Mouse (Mus musculus) lung, adult 2 months (tissue): ENCODE results near the gene Chtop. TPM values are rescaled to one million over a fixed set of nuclear protein-coding genes. Genes with fewer than 3 reads are reported as not detected.

ENCODE experiments used
- DNase-seq: peaks from one replicate; pipeline ENCODE4 v3.0.0; 2022
- H3K4me1 ChIP-seq: fragments of 200-500 bp; 2 replicates; pipeline ENCODE4 v1.6.1; 2011; ENCODE audit warnings: low read length; ENCODE audit not compliant: control insufficient read depth, insufficient read depth
- H3K4me3 ChIP-seq: fragments of 200-500 bp; replicated peaks from 2 replicates; pipeline ENCODE3; 2011; ENCODE audit warnings: low read depth, mild to moderate bottlenecking, control low read depth, low read length; ENCODE audit errors: extremely low read depth
- CTCF ChIP-seq: fragments of 200-500 bp; IDR thresholded peaks from 2 replicates; pipeline ENCODE4 v1.5.1; 2011; ENCODE audit warnings: mild to moderate bottlenecking, low read length, control low read depth; ENCODE audit not compliant: insufficient read depth
- POLR2A ChIP-seq: fragments of 200-500 bp; IDR thresholded peaks from 2 replicates; pipeline ENCODE4 v1.6.1; 2011; ENCODE audit warnings: low read depth, mild to moderate bottlenecking, control low read depth, low read length, borderline replicate concordance; ENCODE audit errors: extremely low read depth
- WGBS: fragments of 180-500 bp; shearing (Covaris S2); methylation state at CpG from one replicate; pipeline ENCODE4 v1.1.7; 2018; 5-methylcytosine and 5-hydroxymethylcytosine counted together
- polyA plus RNA-seq: library from polyadenylated mRNA; depleted of rRNA; stranded (reverse); fragments of >200 nt; gene quantifications from 2 replicates; pipeline ENCODE4 v1.2.3, GENCODE M21; 2012

The Chtop gene
- polyA plus RNA-seq, 1 experiment, result 48.4 TPM

- Histone ChIP-seq H3K4me1 (peaks cover 8% of the 10 kb centered on the region), H3K4me3 (peak within 1 kb of the TSS; percentile 75)
- TF ChIP-seq POLR2A, result peak; percentile 83; the same call in 1 of the 2 replicates
- TF ChIP-seq CTCF, result no peak
- peak; percentile 79 for DNase-seq
- 4% methylated on average over 25 of the region's 25 CpGs for WGBS
Measured at GRCm38 (mm10) chr3:90513796-90514590, 4.7 kb upstream of the Chtop start, which contains the start of the genes S100a1 and S100a13. S100a1 (minus strand) TSS chr3:90514392. S100a13 (plus strand) TSS chr3:90514435.

- peaks cover 11% of the 10 kb centered on the region for H3K4me1 ChIP-seq
- TF ChIP-seq POLR2A (no peak), CTCF (no peak)
- H3K4me3 ChIP-seq, result no peak overlapping the region
- no peak for DNase-seq
- 76% methylated on average over 9 of the region's 9 CpGs for WGBS
Measured at GRCm38 (mm10) chr3:90512948-90513642, 3.8 kb upstream of the Chtop start.

GRCm38 (mm10) chr3:90512276-90512675 lies 3.0 kb upstream of the Chtop start:
- 76% methylated on average over 5 of the region's 5 CpGs for WGBS
- Histone ChIP-seq H3K4me3 (no peak overlapping the region), H3K4me1 (peaks cover 6% of the 10 kb centered on the region; the same call in 1 of the 2 replicates)
- no peak for DNase-seq
- TF ChIP-seq POLR2A (no peak), CTCF (no peak)

GRCm38 (mm10) chr3:90509747-90510123 lies 437 bp upstream of the Chtop start:
- DNase-seq, result no peak
- 14% methylated on average over 2 of the region's 2 CpGs for WGBS
- Histone ChIP-seq H3K4me3 (no peak overlapping the region), H3K4me1 (peaks cover 4% of the 10 kb centered on the region; the same call in 1 of the 2 replicates)
- TF ChIP-seq CTCF (no peak), POLR2A (no peak)

GRCm38 (mm10) chr3:90508287-90508949 lies 880 bp downstream of the Chtop start:
- no peak for DNase-seq
- WGBS, result 3% methylated on average over 20 of the region's 20 CpGs
- Histone ChIP-seq H3K4me1 (peaks cover 4% of the 10 kb centered on the region; the same call in 1 of the 2 replicates), H3K4me3 (peak overlapping the region; percentile 81)
- TF ChIP-seq CTCF (no peak), POLR2A (no peak)

- Histone ChIP-seq H3K4me3 (no peak overlapping the region), H3K4me1 (peaks cover 4% of the 10 kb centered on the region; the same call in 1 of the 2 replicates)
- DNase-seq, result no peak
- 63% methylated on average over 3 of the region's 3 CpGs for WGBS
- TF ChIP-seq CTCF (no peak), POLR2A (no peak)
Measured at GRCm38 (mm10) chr3:90506362-90506761, 2.9 kb downstream of the Chtop start.

- Histone ChIP-seq H3K4me3 (no peak overlapping the region), H3K4me1 (peaks cover 4% of the 10 kb centered on the region; the same call in 1 of the 2 replicates)
- WGBS, result 81% methylated on average over 5 of the region's 5 CpGs
- no peak for DNase-seq
- TF ChIP-seq CTCF, result no peak
- TF ChIP-seq POLR2A, result no peak
Measured at GRCm38 (mm10) chr3:90505216-90505615, 4.1 kb downstream of the Chtop start.

- no peak for DNase-seq
- TF ChIP-seq CTCF, result no peak
- TF ChIP-seq POLR2A, result no peak
- WGBS, result 72% methylated on average over 4 of the region's 4 CpGs
- Histone ChIP-seq H3K4me1 (peaks cover 4% of the 10 kb centered on the region; the same call in 1 of the 2 replicates), H3K4me3 (no peak overlapping the region)
Measured at GRCm38 (mm10) chr3:90503444-90503843, 5.9 kb downstream of the Chtop start.

- TF ChIP-seq CTCF (no peak), POLR2A (no peak)
- no peaks in the 10 kb centered on the region for H3K4me1 ChIP-seq
- DNase-seq, result no peak
- no peak overlapping the region for H3K4me3 ChIP-seq
Measured at GRCm38 (mm10) chr3:90497597-90497996, 11.7 kb downstream of the Chtop start.
